Mouse (Mus musculus): ENCODE results near the gene Adprm.

- no peak for TF ChIP-seq ZNF384 (IDR thresholded peaks at IDR 0.05; ENCODE audit: low read depth, low read length)
- no peak for TF ChIP-seq HCFC1 (IDR thresholded peaks at IDR 0.05; ENCODE audit: borderline replicate concordance, insufficient read depth, low read length)
- no peak for TF ChIP-seq ZC3H11A (IDR thresholded peaks at IDR 0.05; ENCODE audit: borderline replicate concordance, low read depth, low read length)
- TF ChIP-seq MAFK (IDR thresholded peaks at IDR 0.05; ENCODE audit: insufficient read depth, low read depth, low read length) = no peak
- no peak for TF ChIP-seq CHD2 (IDR thresholded peaks at IDR 0.05; ENCODE audit: low read depth, low read length)
These were observed 46.0 kb upstream of the Adprm start for GRCm38 (mm10) chr11:67098427-67098826.
